Mouse (Mus musculus): Measurements from ENCODE around the gene Hoxc10.

GRCm38 (mm10) chr15:102948842-102949241 is 17.8 kb upstream of the Hoxc10 start:
- TF ChIP-seq CTCF (IDR thresholded peaks at IDR 0.05; ENCODE audit: low read depth) (no peak), EP300 (IDR thresholded peaks at IDR 0.05; ENCODE audit: low read depth) (no peak)

All from heart, postnatal 0 days (tissue).